Mouse (Mus musculus) neutrophil, adult 5-6 weeks (primary cell): Measurements from ENCODE around the gene Dnah11. TPM values are rescaled to one million over a fixed set of nuclear protein-coding genes. Genes with fewer than 3 reads are reported as not detected.

ENCODE experiments used
- ATAC-seq: fragments of 151-379, 151-347 bp; 2 replicates; pipeline ENCODE4 v1.8.0; 2017; ENCODE audit warnings: mild to moderate bottlenecking, moderate TSS enrichment; ENCODE audit not compliant: insufficient number of reproducible peaks, poor library complexity, low FRiP score, severe bottlenecking; ENCODE audit errors: extremely low read depth
- total RNA-seq: library from RNA; stranded (forward); fragments of 200-1000 nt; gene quantifications from 2 replicates; pipeline ENCODE4 v1.2.3, GENCODE M21; 2017

Dnah11 gene
- total RNA-seq, 1 experiment from 2014 or later, result not detected

DNA sequence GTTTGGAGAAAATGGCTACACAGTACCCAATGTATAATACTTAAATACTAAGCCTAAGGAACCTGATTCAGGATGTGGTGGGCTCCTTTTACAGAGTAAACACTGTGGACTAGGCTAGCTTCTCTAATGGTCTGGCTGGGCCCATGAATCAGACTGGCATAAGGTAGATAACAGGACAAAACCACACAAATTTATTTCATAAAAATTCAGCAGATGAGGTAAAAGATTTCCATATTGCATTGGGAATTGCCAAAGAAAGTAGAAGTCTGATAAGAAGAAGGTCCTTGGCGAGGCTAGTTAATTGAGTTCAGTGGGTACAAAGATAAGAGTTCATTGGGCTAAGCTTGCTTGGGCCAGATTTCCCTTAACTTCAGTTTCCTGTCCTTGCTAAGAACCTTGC, 358.1 kb downstream of the Dnah11 start:
- ATAC-seq, result no peak

DNA sequence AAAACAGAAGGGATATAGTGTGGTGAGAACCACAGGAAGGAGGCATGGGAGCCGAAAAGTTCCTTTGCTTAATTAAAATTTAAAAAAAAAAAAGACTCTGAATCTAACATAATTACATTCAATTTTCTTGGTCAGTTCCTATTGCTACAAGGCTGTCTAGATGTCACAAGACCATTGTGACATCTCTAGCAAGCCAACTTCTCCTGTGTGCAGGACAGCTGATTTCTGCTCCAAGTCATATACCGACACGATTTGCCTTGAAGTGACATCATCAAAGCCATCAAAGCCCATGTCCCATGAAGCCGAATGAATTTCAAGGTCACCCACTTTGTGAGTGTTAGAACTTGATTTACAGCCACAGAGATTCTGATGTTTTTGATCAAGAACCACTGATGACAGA, 361.5 kb downstream of the Dnah11 start:
- ATAC-seq, result peak; percentile 39; the same call in 1 of the 2 replicates

- ATAC-seq, result no peak
Measured at GRCm38 (mm10) chr12:117835371-117835770, 363.5 kb downstream of the Dnah11 start.

DNA sequence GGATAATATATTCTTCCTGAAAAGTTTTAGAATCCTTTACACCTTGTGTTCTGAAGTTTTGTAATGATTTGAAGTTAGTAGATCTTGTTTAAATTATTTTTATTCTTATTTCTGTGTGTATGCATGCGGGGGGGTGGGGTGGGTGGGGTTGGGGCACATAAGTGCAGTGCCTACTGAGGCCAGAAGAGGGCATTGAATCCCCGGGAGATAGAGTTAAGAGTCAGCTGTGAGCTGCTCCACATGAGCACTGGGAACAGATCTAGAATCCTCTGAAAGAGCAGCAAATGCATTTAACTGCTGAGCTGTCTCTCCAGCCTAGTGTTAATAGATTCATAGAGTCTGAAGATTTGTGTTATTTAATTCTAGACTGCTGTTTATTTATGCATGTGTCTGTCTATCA, 364.2 kb downstream of the Dnah11 start:
- no peak for ATAC-seq

DNA sequence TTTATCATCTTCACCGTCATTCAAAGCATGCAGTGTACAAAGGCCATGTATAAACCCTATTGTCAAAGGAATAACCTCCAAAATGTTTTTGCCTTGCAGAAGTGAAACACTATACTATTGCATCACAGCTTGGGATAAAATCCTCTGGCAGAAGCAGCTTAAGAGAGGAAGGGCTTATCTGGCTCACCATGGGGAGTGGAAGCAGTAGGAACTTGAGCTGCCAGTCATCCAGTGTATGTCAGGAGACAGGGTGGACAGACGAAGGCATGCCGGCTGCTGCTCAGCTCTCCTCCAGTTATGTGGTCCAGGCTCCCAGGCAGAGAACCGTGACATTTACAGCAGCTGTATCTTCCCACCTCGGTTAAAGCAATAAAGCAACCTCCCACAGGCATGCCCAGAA, 366.7 kb downstream of the Dnah11 start:
- ATAC-seq, result no peak

GRCm38 (mm10) chr12:117831351-117831961, 367.4 kb downstream of the Dnah11 start:
- ATAC-seq, result no peak

DNA sequence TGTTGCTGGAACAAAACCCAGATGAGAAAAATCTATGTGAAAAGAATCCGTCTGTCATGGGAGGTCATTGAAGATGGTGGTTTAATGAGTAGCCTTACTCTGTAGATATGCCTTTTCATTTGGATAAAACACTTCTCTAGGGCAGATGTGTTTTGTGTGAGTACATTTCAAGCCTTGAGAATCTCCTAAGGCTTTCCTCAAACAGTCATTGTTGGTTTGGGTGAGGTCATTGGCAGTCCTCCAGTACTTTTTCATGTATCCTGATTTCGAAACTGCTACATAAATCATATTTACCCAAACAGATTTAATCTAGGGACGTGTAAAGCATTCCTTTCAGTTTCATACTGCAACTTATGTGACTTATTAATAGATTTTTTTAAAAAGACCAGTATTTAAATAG, 370.5 kb downstream of the Dnah11 start:
- no peak for ATAC-seq

Other genes starting within 250 kb of the Dnah11 start
- gene Sp4, start 102.4 kb upstream of the Dnah11 start, total RNA-seq, result 60.5 and 62.7 TPM in 2 replicates